Mouse (Mus musculus) erythroblast, embryonic 14.5 days (primary cell): ENCODE measurements around the gene Snx5.

Experiments used
- GATA1 ChIP-seq: IDR thresholded peaks from 2 replicates; pipeline ENCODE4 v1.6.1; 2012; ENCODE audit warnings: low read length, inconsistent platforms, mixed read lengths
- TAL1 ChIP-seq: IDR thresholded peaks from 3 replicates; pipeline ENCODE4 v1.6.1; 2012; ENCODE audit warnings: low read length, inconsistent platforms, mixed read lengths

DNA sequence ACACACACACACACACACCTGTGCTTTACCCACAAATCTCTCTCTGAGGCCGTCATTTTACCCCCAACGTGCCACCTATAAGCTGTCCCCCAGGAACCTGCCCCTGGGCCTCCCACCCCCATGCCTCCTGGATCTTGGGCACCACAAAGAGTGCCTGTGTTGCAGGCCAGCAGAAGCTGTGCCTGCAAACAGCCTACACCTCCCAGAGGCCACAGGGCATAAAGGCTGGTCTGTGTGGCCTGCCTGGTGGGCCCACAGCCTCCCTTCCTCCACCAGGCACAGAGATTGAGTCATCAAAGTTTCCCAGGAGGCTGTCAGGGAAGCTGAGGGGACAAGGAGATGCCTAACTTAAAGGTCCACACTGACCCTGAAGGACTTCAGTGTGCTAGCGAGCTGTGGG, 68.1 kb downstream of the Snx5 start:
- TF ChIP-seq GATA1: no peak
- no peak for TF ChIP-seq TAL1
